Mouse (Mus musculus): ENCODE measurements around the gene Hoxc8.

- TF ChIP-seq ZC3H11A (IDR thresholded peaks at IDR 0.05; ENCODE audit: borderline replicate concordance, low read depth, low read length) (no peak), HCFC1 (IDR thresholded peaks at IDR 0.05; ENCODE audit: borderline replicate concordance, insufficient read depth, low read length) (no peak)
Measured at GRCm38 (mm10) chr15:102943468-102943813, 47.0 kb upstream of the Hoxc8 start.
